Mouse (Mus musculus) hindbrain, embryonic 14.5 days (tissue): ENCODE measurements at regions not wholly inside any gene's neighbourhood (a gene's known extent, or its start where the extent isn't known, plus 50 kb on each side); places are given as distances from the start of the nearest gene placed in this dataset.

Experiments used
- ATAC-seq: fragments of 200-750 bp; cut with Nextera tagmentation; 2 replicates; pipeline ENCODE4 v1.8.0; 2017; ENCODE audit warnings: moderate number of reproducible peaks, mild to moderate bottlenecking, moderate TSS enrichment, moderate library complexity; ENCODE audit not compliant: low FRiP score
- DNase-seq: peaks from one replicate; pipeline ENCODE4 v3.0.0-alpha.2; 2015; ENCODE audit warnings: low spot score
- H3K27ac ChIP-seq: fragments of 300-500 bp; sonication (generic); 2 replicates; pipeline ENCODE4 v1.5.1; 2014; ENCODE audit warnings: mild to moderate bottlenecking, moderate library complexity
- H3K27me3 ChIP-seq: fragments of 300-500 bp; sonication (generic); 2 replicates; pipeline ENCODE4 v1.6.1; 2014; ENCODE audit warnings: mild to moderate bottlenecking, low read length, mixed read lengths; ENCODE audit not compliant: control insufficient read depth, insufficient read depth
- H3K36me3 ChIP-seq: fragments of 300-500 bp; sonication (generic); replicated peaks from 2 replicates; pipeline ENCODE4 v1.6.1; 2014; ENCODE audit not compliant: control insufficient read depth, insufficient read depth
- H3K4me1 ChIP-seq: fragments of 300-500 bp; sonication (generic); replicated peaks from 2 replicates; pipeline ENCODE4 v1.6.1; 2014; ENCODE audit warnings: antibody characterized with exemption, low read length, mixed read lengths; ENCODE audit not compliant: control insufficient read depth, insufficient read depth
- H3K4me2 ChIP-seq: fragments of 300-500 bp; sonication (generic); replicated peaks from 2 replicates; pipeline ENCODE4 v1.6.1; 2014; ENCODE audit warnings: mild to moderate bottlenecking, moderate library complexity
- H3K4me3 ChIP-seq: fragments of 300-500 bp; sonication (generic); replicated peaks from 2 replicates; pipeline ENCODE4 v1.5.1; 2014; ENCODE audit warnings: mild to moderate bottlenecking, low read length
- H3K9ac ChIP-seq: fragments of 300-500 bp; sonication (generic); 2 replicates; pipeline ENCODE4 v1.6.1; 2014
- H3K9me3 ChIP-seq: fragments of 300-500 bp; sonication (generic); 2 replicates; pipeline ENCODE4 v1.6.1; 2016; ENCODE audit warnings: low read length; ENCODE audit not compliant: control insufficient read depth
- WGBS: fragments of 180-500 bp; shearing (Covaris S2); extraction: QIAGEN DNeasy Blood & Tissue Kit; methylation state at CpG from one replicate; pipeline ENCODE4 v1.1.7; 2014; 5-methylcytosine and 5-hydroxymethylcytosine counted together

- no peak overlapping the region for H3K9ac ChIP-seq
- WGBS = 68% methylated on average over 10 of the region's 10 CpGs
These were observed 90.5 kb downstream of the Cstad start for GRCm38 (mm10) chr2:30685137-30685860.

DNA sequence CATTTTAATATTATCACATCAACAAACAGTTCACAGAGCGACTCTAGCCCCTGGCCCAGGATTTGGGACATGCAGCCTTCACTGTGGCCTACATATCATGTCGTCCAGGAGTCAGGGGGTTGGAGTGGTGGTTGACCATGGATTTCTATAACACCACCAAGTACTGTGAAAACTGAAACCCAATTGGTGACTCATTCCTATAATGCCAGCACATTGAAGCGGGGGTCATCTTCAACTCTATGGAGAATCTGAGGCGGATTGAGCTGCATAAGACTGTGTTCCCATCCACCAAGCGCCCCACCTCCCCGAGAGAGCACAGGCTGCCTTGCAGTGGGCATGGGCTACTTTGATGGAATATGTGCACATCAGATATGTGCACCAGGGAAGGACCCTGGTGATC lies 89.6 kb downstream of the Cstad start:
- WGBS = 92% methylated on average over 6 of the region's 6 CpGs
- H3K27ac ChIP-seq = 0 out of 2 replicates have a peak overlapping the region, but pooled peaks have one; percentile 65
- no peak overlapping the region for H3K4me2 ChIP-seq
- H3K9ac ChIP-seq = no peak overlapping the region
- no peak for DNase-seq
- H3K4me1 ChIP-seq = peaks cover 27% of the 10 kb centered on the region
- no peak for ATAC-seq
- H3K36me3 ChIP-seq = no peaks in the 10 kb centered on the region
- H3K4me3 ChIP-seq = no peak overlapping the region
- peaks cover 11% of the 10 kb centered on the region for H3K9me3 ChIP-seq
- no peaks in the 10 kb centered on the region for H3K27me3 ChIP-seq

More at GRCm38 (mm10) chr2:30685137-30685860, 90.5 kb downstream of the Cstad start:
- Histone ChIP-seq H3K9me3 (peaks cover 3% of the 10 kb centered on the region), H3K4me3 (no peak overlapping the region), H3K4me1 (peaks cover 27% of the 10 kb centered on the region), H3K36me3 (no peaks in the 10 kb centered on the region), H3K4me2 (no peak overlapping the region), H3K27ac (peak overlapping the region; percentile 65), H3K27me3 (no peaks in the 10 kb centered on the region)
- DNase-seq (peak; percentile 50), ATAC-seq (no peak)

GRCm38 (mm10) chr2:30682146-30682825 lies 87.4 kb downstream of the Cstad start:
- H3K27me3 ChIP-seq = no peaks in the 10 kb centered on the region
- H3K9ac ChIP-seq = no peak overlapping the region
- ATAC-seq (peak; percentile 42; the same call in 1 of the 2 replicates), DNase-seq (no peak)
- peak overlapping the region; percentile 43 for H3K27ac ChIP-seq
- H3K4me3 ChIP-seq = no peak overlapping the region
- WGBS = 19% methylated on average over 5 of the region's 5 CpGs
- no peak overlapping the region for H3K4me2 ChIP-seq
- H3K9me3 ChIP-seq = peaks cover 11% of the 10 kb centered on the region
- peaks cover 31% of the 10 kb centered on the region for H3K4me1 ChIP-seq
- no peaks in the 10 kb centered on the region for H3K36me3 ChIP-seq

GRCm38 (mm10) chr2:30681642-30682041 lies 86.8 kb downstream of the Cstad start:
- Histone ChIP-seq H3K4me3 (no peak overlapping the region), H3K4me1 (peaks cover 29% of the 10 kb centered on the region), H3K9ac (no peak overlapping the region), H3K4me2 (no peak overlapping the region), H3K36me3 (no peaks in the 10 kb centered on the region), H3K27me3 (no peaks in the 10 kb centered on the region), H3K9me3 (peaks cover 11% of the 10 kb centered on the region), H3K27ac (no peak overlapping the region)
- DNase-seq = no peak
- no peak for ATAC-seq
- WGBS = 38% methylated on average over 2 of the region's 2 CpGs

DNA sequence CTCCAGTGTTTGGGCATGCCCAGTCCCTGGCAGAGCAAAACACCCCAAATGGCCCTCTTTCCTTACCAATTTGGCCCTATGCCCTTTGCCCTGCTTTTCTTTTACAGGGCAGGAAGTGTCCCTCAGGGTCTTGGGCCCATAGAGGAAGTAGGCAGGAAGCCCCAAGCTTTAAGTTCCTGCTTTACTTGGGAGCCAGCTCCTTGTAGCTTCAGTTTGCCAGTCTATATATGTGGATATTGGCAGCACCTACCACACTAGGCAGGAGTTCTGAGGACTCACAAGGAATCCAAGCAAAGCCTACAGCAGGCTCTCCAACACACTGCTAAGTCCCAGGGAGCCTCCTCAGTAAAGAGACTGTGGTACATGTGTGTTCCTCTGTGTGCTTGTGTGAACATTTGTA lies 84.2 kb downstream of the Cstad start:
- no peak overlapping the region for H3K4me2 ChIP-seq
- no peak for ATAC-seq
- H3K27me3 ChIP-seq = no peaks in the 10 kb centered on the region
- H3K36me3 ChIP-seq = no peaks in the 10 kb centered on the region
- H3K4me3 ChIP-seq = no peak overlapping the region
- DNase-seq = no peak
- no peak overlapping the region for H3K27ac ChIP-seq
- no peak overlapping the region for H3K9ac ChIP-seq
- H3K4me1 ChIP-seq = peaks cover 23% of the 10 kb centered on the region
- peaks cover 11% of the 10 kb centered on the region for H3K9me3 ChIP-seq

DNA sequence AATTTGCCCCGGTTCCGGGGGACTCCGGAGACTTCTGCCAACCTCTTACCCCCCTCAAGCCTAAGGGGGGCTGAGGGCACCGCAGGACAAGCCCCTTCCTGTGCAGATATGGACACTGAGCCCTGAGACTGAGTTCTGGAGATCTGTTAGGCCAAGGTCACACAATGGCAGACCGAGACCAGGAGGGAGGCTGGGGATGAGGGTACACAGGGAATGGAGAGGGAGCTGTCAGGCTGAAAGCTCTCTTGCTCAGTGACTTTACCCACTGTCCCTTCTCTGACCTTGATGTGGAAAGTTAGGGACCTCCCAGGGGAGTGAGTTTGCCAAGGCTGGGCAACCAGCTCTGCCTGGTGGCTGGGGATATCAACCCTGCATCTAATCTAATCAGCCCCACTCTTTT lies 82.7 kb downstream of the Cstad start:
- 14% methylated on average over 5 of the region's 5 CpGs for WGBS
- DNase-seq = no peak

DNA sequence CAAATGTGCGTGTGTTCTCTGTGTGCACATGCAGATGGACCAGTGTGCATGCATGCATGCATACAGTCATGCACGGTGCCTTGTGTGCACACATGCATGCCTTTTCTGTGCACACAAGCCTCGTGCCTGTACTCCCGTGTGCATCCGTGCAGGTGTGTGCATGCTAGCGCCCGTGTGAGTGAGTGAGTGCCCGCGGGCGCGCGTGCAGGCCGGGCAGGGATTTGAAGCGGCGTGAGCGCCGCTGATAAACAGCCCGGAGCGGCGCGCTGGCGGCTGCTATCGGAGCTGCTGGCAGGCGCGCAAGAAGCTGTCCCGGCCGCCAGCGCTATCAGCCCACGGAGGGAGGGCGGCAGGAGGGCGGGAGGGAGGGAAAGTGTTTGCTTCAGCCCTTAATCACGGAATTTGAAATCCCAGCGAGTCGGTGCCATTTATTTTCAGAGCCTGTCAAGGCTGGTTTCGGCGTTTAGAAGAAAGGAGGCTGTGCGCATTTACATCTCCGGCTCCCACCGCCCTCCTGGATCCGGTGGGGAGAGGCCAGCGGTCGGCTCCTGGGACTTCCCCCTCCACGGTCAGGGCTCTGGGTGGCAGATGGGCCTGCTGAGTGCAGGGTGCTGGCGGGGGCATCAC lies 82.1 kb downstream of the Cstad start:
- WGBS = under 1% methylated on average over 44 of the region's 44 CpGs

More for the DNA sequence above, 82.7 kb downstream of the Cstad start:
- Histone ChIP-seq H3K27me3 (no peaks in the 10 kb centered on the region), H3K36me3 (no peaks in the 10 kb centered on the region), H3K27ac (peak overlapping the region; percentile 93), H3K9me3 (peaks cover 11% of the 10 kb centered on the region), H3K4me3 (peak overlapping the region; percentile 17), H3K9ac (peak overlapping the region; percentile 48), H3K4me2 (peak overlapping the region; percentile 52), H3K4me1 (peaks cover 23% of the 10 kb centered on the region)
- ATAC-seq = no peak; the same call in 1 of the 2 replicates

GRCm38 (mm10) chr2:30676450-30676832 lies 81.6 kb downstream of the Cstad start:
- Histone ChIP-seq H3K27me3 (no peaks in the 10 kb centered on the region), H3K4me2 (peak overlapping the region; percentile 52), H3K27ac (peak overlapping the region; percentile 93), H3K4me1 (peaks cover 23% of the 10 kb centered on the region), H3K9me3 (peaks cover 11% of the 10 kb centered on the region), H3K36me3 (no peaks in the 10 kb centered on the region), H3K9ac (peak overlapping the region; percentile 48), H3K4me3 (peak overlapping the region; percentile 17)
- WGBS = 8% methylated on average over 7 of the region's 7 CpGs
- no peak for DNase-seq
- no peak for ATAC-seq

More for the DNA sequence above, 82.1 kb downstream of the Cstad start:
- ATAC-seq (peak; percentile 82), DNase-seq (peak; percentile 78)
- H3K9me3 ChIP-seq = peaks cover 11% of the 10 kb centered on the region
- H3K27me3 ChIP-seq = no peaks in the 10 kb centered on the region
- no peaks in the 10 kb centered on the region for H3K36me3 ChIP-seq
- H3K27ac ChIP-seq = peak overlapping the region; percentile 93
- H3K9ac ChIP-seq = peak overlapping the region; percentile 48
- H3K4me1 ChIP-seq = peaks cover 23% of the 10 kb centered on the region
- peak overlapping the region; percentile 17 for H3K4me3 ChIP-seq
- H3K4me2 ChIP-seq = peak overlapping the region; percentile 52

- Histone ChIP-seq H3K9me3 (peaks cover 11% of the 10 kb centered on the region), H3K27ac (peak overlapping the region; percentile 93), H3K36me3 (no peaks in the 10 kb centered on the region), H3K4me3 (no peak overlapping the region), H3K27me3 (no peaks in the 10 kb centered on the region), H3K9ac (no peak overlapping the region), H3K4me1 (peaks cover 25% of the 10 kb centered on the region), H3K4me2 (no peak overlapping the region)
- WGBS = 87% methylated on average over 2 of the region's 2 CpGs
- no peak for DNase-seq
- no peak for ATAC-seq
These were observed 81.0 kb downstream of the Cstad start for GRCm38 (mm10) chr2:30675839-30676238.
